Mouse (Mus musculus) brain, embryonic 14.5 days (tissue): Measurements from ENCODE around the gene Pdzd2. TPM values are rescaled to one million over a fixed set of nuclear protein-coding genes. Genes with fewer than 3 reads are reported as not detected.

Experiments
- DNase-seq: peaks from one replicate; pipeline ENCODE4 v3.0.0-alpha.2; 2011; ENCODE audit warnings: low read depth
- CTCF ChIP-seq: fragments of 200-500 bp; IDR thresholded peaks from 2 replicates; pipeline ENCODE4 v1.5.1; 2012; ENCODE audit warnings: inconsistent platforms, mild to moderate bottlenecking, moderate library complexity, borderline replicate concordance; ENCODE audit not compliant: insufficient read depth, insufficient read length; ENCODE audit errors: extremely low read depth
- POLR2A ChIP-seq: fragments of 200-500 bp; IDR thresholded peaks from 2 replicates; pipeline ENCODE4 v1.6.1; 2012; ENCODE audit warnings: mild to moderate bottlenecking, inconsistent platforms, borderline replicate concordance; ENCODE audit not compliant: poor library complexity, insufficient read depth, insufficient read length, severe bottlenecking; ENCODE audit errors: extremely low read depth
- polyA plus RNA-seq: library from polyadenylated mRNA; depleted of rRNA; stranded (reverse); fragments of >200 nt; gene quantifications from 2 replicates; pipeline ENCODE4 v1.2.3, GENCODE M21; 2012

Pdzd2 gene
- polyA plus RNA-seq, 1 experiment, result 7.7 TPM

DNA sequence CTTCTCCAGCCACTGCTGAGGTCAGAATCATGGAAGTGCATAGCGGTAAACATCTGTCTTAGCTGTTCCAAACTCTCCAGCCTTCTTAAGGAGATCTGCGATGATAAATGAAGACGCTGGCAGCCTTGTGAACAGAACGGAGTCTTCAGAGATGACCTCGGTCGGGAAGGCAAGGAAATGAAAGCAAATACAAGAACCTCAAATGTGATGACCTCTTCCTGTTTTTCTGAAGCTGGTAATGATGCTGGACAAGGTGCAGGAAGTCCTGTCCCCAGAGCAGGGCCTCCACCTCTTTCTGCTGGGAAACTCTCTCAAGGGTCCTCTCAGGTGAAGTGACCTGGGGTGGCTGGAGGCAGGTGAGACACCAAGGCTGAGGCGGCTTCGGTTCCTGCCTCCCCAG, 174.4 kb downstream of the Pdzd2 start:
- DNase-seq, result no peak
- TF ChIP-seq CTCF (no peak), POLR2A (no peak)

- TF ChIP-seq POLR2A (no peak), CTCF (no peak)
- DNase-seq, result no peak
Observed at GRCm38 (mm10) chr15:12560505-12560904, 179.2 kb downstream of the Pdzd2 start.

DNA sequence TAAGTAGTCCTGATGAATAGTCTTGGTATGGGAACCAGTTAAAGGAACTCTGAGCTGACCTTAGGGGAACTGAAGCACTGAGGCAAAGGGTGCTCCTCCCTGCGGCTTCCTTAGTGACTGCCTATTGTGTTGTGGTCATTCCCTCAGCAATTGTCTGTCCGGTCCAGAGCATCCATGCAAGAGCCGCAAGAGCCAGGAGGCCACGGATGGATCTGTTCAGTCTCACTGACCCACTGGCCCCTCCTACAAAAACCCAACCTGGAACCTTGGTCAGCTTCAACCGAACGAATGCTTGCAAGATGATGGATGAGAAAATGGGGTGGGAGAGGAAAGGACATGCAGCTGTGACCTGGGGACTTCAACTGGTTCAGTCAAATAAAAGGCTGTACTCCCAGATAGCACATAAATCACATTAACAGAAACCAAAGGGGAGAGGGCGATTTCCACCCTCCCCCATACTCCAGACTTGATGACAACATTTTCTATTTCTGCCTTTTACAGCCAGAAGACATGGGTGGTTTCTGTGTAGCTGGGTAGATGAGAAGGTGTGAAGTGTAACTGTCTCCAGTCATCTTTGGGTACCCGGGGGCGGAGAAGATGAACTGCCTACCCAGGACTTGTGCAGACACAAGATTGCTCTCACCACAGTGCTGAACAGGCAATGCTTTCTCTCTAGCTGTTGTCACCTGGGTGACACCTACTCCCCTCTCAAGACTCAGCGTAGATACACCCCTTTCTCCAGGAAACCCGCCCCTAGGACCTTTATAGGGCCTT, 181.9 kb downstream of the Pdzd2 start:
- TF ChIP-seq POLR2A (no peak), CTCF (no peak)

DNA sequence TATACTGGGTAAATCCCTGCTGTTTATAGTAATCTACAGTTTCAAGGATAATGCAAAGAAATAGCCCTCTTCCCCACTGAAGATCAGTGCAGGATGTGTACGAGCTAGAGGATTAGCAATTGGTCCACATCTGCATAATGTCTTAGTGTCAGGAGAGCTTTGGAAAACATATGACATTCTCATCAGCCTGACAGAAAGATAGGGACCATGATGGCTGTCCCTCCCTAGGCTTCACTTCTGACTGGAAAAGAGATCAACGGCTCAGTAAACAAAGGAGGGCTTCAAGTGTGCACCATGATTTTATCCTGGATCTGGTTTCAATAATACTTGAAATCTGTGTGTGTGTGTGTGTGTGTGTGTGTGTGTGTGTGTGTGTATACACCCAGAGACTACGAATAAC, 186.5 kb downstream of the Pdzd2 start:
- TF ChIP-seq CTCF, result no peak
- TF ChIP-seq POLR2A, result no peak
- no peak for DNase-seq

More for the DNA sequence above, 181.9 kb downstream of the Pdzd2 start:
- no peak for DNase-seq

DNA sequence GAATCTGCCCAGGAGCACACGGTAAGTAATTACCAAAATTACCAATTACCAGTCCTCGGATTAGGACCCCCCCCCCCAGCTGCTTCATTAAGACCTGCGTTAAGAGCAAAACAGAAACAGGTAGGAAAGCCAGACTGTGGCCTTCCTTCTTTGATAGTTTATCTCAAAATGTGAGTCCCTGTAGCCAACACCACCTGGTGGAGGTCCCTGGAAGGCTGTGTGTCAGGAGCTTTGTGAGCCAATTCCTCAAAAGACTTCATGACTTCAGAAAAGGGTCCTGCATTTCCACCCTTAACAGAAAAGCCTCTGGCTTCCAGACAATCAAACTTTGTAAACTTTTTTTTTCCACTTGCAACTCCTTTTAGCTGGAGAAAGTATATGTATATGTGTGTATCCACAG, 188.8 kb downstream of the Pdzd2 start:
- DNase-seq, result peak; percentile 39
- peak; percentile 42; the same call in 1 of the 2 replicates for TF ChIP-seq CTCF
- TF ChIP-seq POLR2A, result no peak

- DNase-seq, result peak; percentile 28
- TF ChIP-seq POLR2A (no peak), CTCF (no peak)
Observed at GRCm38 (mm10) chr15:12550376-12550775, 189.3 kb downstream of the Pdzd2 start.

DNA sequence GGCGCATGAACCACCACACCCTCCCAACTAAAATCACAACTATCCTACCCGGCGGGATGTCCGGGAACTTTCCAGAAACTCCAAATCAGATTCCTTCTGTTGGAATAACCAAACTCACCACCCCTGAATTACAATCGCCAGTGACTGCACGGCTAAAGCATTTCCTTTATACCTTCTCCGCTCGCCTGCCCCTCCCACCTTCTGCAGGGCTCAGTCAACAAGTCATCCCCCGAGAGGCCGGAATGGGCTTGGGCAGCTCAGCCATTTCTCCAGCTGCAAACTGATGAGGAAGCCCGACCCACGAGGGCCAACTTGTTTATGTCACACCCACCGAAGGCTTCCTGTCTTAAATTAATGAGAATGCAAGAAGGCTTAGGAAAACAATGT, 189.8 kb downstream of the Pdzd2 start:
- TF ChIP-seq POLR2A (no peak), CTCF (no peak)
- DNase-seq, result peak; percentile 40

- peak; percentile 42 for DNase-seq
- no peak for TF ChIP-seq CTCF
- TF ChIP-seq POLR2A, result no peak
Observed at GRCm38 (mm10) chr15:12549271-12549918, 190.3 kb downstream of the Pdzd2 start.

DNA sequence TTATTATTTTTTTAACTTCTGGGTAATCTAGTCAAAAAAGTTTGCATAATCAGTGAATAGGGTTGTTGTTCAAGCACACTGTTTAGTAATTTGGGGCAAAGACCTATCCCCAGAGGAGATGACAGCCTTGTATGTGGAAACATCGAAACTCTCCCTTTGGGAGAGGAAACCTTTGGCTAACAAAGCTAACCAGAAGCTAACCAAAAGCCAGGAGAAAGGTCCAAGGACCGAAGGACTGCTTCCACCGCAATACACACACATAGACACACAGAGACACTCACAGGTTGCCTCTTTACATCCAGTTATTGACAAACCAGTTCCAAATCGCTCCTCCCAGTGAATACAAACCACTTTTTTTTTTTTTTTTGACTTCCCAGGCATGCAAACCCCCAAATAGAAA, 191.0 kb downstream of the Pdzd2 start:
- no peak for DNase-seq
- TF ChIP-seq POLR2A (no peak), CTCF (no peak)

DNA sequence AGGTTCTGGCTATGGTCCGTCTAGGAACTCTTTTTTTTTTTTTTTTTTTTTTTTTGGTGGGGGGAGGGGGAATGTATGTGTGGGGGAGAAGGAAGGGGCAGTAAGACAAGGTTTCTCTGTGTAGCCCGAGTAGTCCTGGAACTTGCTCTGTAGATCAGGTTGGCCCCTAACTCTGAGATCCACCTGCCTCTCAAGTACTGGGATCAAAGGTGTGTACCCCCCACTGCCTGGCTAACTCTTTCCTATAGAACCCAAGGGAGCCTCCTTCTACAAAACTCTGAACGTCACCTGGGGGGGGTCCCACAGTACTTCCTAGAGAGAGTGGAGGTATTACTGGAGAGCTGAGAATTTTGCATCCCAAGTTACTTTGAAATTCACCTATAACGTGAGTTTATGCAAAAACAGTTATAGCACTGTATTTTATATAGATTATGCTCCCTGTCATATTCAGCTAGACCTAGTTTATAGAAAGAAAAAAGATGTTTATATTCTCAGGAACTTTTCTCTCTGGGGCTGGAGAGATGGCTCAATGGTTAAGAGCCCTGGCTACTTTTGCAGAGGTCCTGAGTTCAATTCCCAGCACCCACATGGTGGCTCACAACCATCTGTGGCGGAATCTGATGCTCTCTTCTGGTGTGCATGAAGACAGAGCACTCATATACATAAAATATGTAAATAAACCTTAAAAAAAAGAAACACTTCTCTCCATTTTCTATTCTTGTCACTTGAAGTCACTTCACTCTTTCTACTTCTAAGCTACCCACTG, 191.9 kb downstream of the Pdzd2 start:
- DNase-seq, result no peak
- no peak for TF ChIP-seq CTCF
- no peak for TF ChIP-seq POLR2A

GRCm38 (mm10) chr15:12546781-12547180, 192.9 kb downstream of the Pdzd2 start:
- DNase-seq, result no peak
- TF ChIP-seq POLR2A, result no peak
- no peak for TF ChIP-seq CTCF
